In the genomic region with DNA sequence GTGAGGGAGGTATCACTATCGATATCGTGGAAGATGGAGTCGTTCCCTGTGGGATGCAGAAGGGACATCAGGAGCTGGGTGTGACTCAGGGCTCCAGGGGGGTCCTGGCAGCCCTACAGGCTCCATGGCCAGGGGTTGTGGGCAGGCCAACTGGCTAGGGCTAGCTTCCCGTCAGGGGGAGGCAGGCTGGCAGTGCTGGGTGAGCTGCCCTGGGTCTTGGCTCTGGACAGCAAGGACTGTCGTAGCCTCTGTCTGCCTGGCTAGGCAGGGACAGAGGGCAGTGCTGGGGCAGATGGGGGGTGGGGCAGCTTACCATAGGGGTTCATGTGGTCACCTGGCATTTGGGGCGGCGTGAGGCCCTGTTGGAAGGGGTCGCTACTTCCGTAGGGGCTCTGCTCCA, we compare ENCODE assay signal across 26 mouse cellular contexts.
"Had no signal": no experiment of that assay in that cellular context is flagged by ENCODE, and none has a peak within 500 bp of the region (broad histone marks: within the 10 kb centered on the region; RNA-seq: fewer than 3 reads in every experiment).

No protein-coding gene starts in this region.

- H3K9me3 ChIP-seq: heart, embryonic 10.5 days; heart, embryonic 12.5 days; hindbrain, embryonic 10.5 days; hindbrain, embryonic 12.5 days; intestine, embryonic 15.5 days; limb, embryonic 12.5 days; limb, embryonic 15.5 days; liver, embryonic 12.5 days had no signal

- H3K9ac ChIP-seq: heart, embryonic 12.5 days; hindbrain, embryonic 12.5 days; hindbrain, embryonic 14.5 days; intestine, embryonic 15.5 days; limb, embryonic 12.5 days; limb, embryonic 15.5 days; liver, embryonic 12.5 days; liver, embryonic 14.5 days had no signal

- H3K4me2 ChIP-seq: heart, embryonic 12.5 days; hindbrain, embryonic 12.5 days; hindbrain, embryonic 14.5 days; intestine, embryonic 15.5 days; limb, embryonic 12.5 days; limb, embryonic 15.5 days; liver, embryonic 12.5 days had no signal

- H3K4me3 ChIP-seq: gastrocnemius, adult 2 months; heart, embryonic 10.5 days; heart, embryonic 12.5 days; hindbrain, embryonic 10.5 days; hindbrain, embryonic 12.5 days; intestine, embryonic 15.5 days; layer of hippocampus, adult 2 months; limb, embryonic 12.5 days; limb, embryonic 15.5 days; liver, embryonic 12.5 days had no signal

- DNase-seq: gastrocnemius, adult 2 months; gastrocnemius, postnatal 10 days; gastrocnemius, postnatal 25 days; heart, adult 18-20 months; heart, postnatal 10 days; heart, postnatal 4 days; kidney, adult 18-20 months; kidney, adult 8-10 months; kidney, postnatal 10 days; kidney, postnatal 25 days; kidney, postnatal 4 days; layer of hippocampus, postnatal 36 days had no signal

- H3K4me1 ChIP-seq: liver, embryonic 12.5 days had no signal

- H3K27ac ChIP-seq: gastrocnemius, adult 2 months; heart, embryonic 10.5 days; hindbrain, embryonic 12.5 days; hindbrain, embryonic 14.5 days; intestine, embryonic 15.5 days; layer of hippocampus, adult 2 months; limb, embryonic 12.5 days; limb, embryonic 15.5 days; liver, embryonic 12.5 days; liver, embryonic 14.5 days had no signal

- ATAC-seq: hindbrain, embryonic 16.5 days; inflammation-experienced regulatory T-cells, adult 6 months; intestine, embryonic 15.5 days; intestine, postnatal 0 days; liver, embryonic 12.5 days had no signal

- H3K36me3 ChIP-seq: heart, embryonic 10.5 days; heart, embryonic 12.5 days; hindbrain, embryonic 12.5 days; intestine, embryonic 15.5 days; liver, embryonic 12.5 days had no signal
